Mouse (Mus musculus) ES-Bruce4 (cell line): Measurements from ENCODE around the gene Myh9. TPM values are rescaled to one million over a fixed set of nuclear protein-coding genes. Genes with fewer than 3 reads are reported as not detected.

Source experiments
- H3K27ac ChIP-seq: 2 replicates; pipeline ENCODE4 v1.5.1; 2012; ENCODE audit warnings: low read length, inconsistent platforms; ENCODE audit not compliant: insufficient read depth
- H3K27me3 ChIP-seq: 2 replicates; pipeline ENCODE4 v1.6.1; 2012; ENCODE audit warnings: mild to moderate bottlenecking, low read length, inconsistent platforms; ENCODE audit not compliant: control insufficient read depth, poor library complexity, insufficient read depth, severe bottlenecking
- H3K36me3 ChIP-seq: 2 replicates; pipeline ENCODE4 v1.6.1; 2012; ENCODE audit warnings: inconsistent platforms, mild to moderate bottlenecking, low read length, moderate library complexity; ENCODE audit not compliant: control insufficient read depth, poor library complexity, insufficient read depth, severe bottlenecking
- H3K4me1 ChIP-seq: one replicate; pipeline ENCODE4 v1.8.1; 2011; ENCODE audit warnings: low read length; ENCODE audit not compliant: control insufficient read depth, insufficient read depth
- H3K4me3 ChIP-seq: 2 replicates; pipeline ENCODE4 v1.5.1; 2011; ENCODE audit warnings: low read depth, mild to moderate bottlenecking, low read length
- H3K9ac ChIP-seq: 2 replicates; pipeline ENCODE4 v1.6.1; 2012; ENCODE audit warnings: low read depth, mild to moderate bottlenecking, inconsistent platforms; ENCODE audit not compliant: poor library complexity, severe bottlenecking
- H3K9me3 ChIP-seq: replicated peaks from 2 replicates; pipeline ENCODE4 v1.6.1; 2012; ENCODE audit warnings: mild to moderate bottlenecking, low read length, inconsistent platforms; ENCODE audit not compliant: control insufficient read depth, poor library complexity, insufficient read depth, severe bottlenecking
- CTCF ChIP-seq: IDR thresholded peaks from one replicate; pipeline ENCODE4 v1.8.1; 2011; ENCODE audit warnings: low read depth, low read length
- EP300 ChIP-seq: IDR thresholded peaks from 2 replicates; pipeline ENCODE4 v1.6.1; 2011; ENCODE audit warnings: low read depth, low read length; ENCODE audit not compliant: insufficient read depth
- POLR2A ChIP-seq: IDR thresholded peaks from one replicate; pipeline ENCODE4 v1.8.1; 2011; ENCODE audit warnings: low read length; ENCODE audit not compliant: insufficient read depth
- polyA plus RNA-seq: library from polyadenylated mRNA; stranded (reverse); fragments of >200 nt; gene quantifications from 2 replicates; pipeline ENCODE4 v1.2.4, GENCODE M21; 2011; ENCODE audit warnings: low read depth; ENCODE audit not compliant: missing spikeins, insufficient read depth, insufficient read length

The Myh9 gene
- 584 and 601 TPM in 2 replicates for polyA plus RNA-seq

DNA sequence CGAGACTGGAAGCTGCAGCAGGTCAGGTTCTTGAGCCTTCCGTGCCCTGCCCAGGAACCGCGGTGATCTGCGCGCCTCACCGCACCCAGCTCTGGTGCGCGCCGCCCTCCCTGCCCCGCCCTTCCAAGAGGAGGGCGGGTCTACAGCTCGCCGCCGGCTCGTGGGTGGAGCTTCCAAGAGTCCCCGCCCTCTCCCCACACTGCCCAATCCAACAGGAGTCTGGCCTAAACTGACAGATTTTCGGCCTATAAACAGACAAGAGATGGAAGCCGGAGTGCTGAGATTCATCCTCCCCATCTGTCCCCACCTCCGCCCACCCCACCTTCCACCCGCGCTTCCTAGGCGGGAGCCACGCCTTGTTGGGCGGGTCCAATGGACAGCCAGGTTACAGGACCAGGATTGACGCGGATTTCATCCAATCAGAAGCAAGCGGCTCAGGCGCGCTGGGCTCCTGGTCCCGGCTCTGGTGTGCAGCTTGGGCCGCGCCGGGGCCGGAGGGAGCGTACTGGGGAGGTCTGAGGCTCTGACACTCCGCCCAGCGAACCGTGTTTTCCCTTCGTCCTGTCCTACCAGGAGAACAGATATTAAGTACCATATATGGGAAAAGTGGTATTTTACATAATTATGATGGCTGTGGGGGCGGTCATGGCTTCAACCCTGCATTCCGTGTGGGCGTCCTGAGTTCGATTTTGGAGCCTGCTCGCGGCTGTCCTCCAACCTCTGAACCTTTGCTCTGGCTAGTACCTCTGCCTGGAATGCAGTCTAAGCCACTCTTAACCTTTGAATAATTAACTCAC, at the start of gene Myh9:
Gene Myh9 (minus strand): TSS at position 129 of the 797 bp plus-strand sequence.
- Histone ChIP-seq H3K36me3 (no peaks in the 10 kb centered on the region), H3K9me3 (no peaks in the 10 kb centered on the region), H3K4me3 (peak within 1 kb of the TSS; percentile 92), H3K27ac (peak within 1 kb of the TSS; percentile 55), H3K27me3 (no peaks in the 10 kb centered on the region), H3K4me1 (peaks cover 8% of the 10 kb centered on the region), H3K9ac (peak within 1 kb of the TSS; percentile 95)
- TF ChIP-seq POLR2A (peak; percentile 84), EP300 (peak; percentile 58; the same call in 1 of the 2 replicates), CTCF (no peak)

DNA sequence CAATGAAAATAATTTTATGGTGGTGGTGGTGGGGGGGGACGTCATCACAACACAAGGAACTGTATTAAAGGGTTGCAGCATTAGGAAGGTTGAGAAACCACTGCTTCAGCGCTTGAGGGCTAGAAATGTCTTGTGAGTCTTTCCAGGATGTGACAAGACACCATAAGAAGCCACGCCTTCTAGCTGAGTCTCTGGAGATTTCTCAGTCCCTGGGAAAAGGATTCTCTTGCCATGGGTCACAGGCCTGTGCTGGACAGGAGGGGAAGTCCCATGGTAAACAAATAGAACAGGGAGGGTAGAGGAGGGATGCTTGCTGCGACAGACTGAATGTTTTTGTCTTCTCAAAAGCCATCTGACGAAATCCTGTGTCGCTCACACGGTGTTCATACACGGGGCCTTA, 49.8 kb upstream of the Myh9 start:
- no peak overlapping the region for H3K9ac ChIP-seq
- H3K27ac ChIP-seq: no peak overlapping the region
- H3K36me3 ChIP-seq: no peaks in the 10 kb centered on the region
- no peaks in the 10 kb centered on the region for H3K27me3 ChIP-seq
- H3K9me3 ChIP-seq: no peaks in the 10 kb centered on the region
- TF ChIP-seq CTCF (no peak), EP300 (no peak)
- H3K4me1 ChIP-seq: peaks cover 8% of the 10 kb centered on the region
- no peak overlapping the region for H3K4me3 ChIP-seq

DNA sequence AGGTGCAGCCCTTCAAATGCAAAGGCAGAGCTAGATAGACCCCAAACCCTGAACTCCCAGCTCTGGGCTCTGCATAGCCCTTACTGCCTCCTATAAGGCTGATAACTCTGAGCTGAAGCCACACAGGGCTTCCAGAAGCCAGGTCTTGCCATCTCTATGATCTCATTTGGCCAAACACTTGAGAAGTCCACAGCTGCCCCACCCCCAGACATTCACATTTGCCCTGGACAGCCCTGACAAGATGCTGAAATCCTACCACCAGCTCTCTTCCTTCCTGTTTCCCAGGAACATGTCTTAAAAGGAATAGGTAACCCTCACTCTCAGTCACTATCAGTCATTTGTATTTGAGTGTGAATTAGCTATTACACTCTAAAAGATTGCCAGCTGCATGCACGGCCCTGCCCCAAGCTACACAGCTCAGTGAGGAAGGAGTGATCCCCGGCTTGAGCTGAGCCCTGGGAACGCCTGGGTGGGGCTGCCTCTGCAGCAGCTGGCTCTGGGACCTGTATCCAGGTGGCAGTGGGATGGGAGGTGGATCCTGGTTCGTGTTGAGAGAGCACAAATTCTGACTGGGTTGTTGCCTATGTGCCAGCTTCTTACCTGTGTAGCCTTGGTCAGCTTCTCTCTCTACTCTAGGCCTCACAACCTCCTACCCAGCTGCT, 47.9 kb upstream of the Myh9 start:
- peaks cover 8% of the 10 kb centered on the region for H3K4me1 ChIP-seq
- H3K27me3 ChIP-seq: no peaks in the 10 kb centered on the region
- no peak overlapping the region for H3K4me3 ChIP-seq
- no peaks in the 10 kb centered on the region for H3K9me3 ChIP-seq
- H3K27ac ChIP-seq: peak overlapping the region; percentile 24; the same call in 1 of the 2 replicates
- H3K9ac ChIP-seq: no peak overlapping the region
- H3K36me3 ChIP-seq: no peaks in the 10 kb centered on the region
- TF ChIP-seq CTCF: no peak
- TF ChIP-seq POLR2A: no peak
- no peak for TF ChIP-seq EP300

DNA sequence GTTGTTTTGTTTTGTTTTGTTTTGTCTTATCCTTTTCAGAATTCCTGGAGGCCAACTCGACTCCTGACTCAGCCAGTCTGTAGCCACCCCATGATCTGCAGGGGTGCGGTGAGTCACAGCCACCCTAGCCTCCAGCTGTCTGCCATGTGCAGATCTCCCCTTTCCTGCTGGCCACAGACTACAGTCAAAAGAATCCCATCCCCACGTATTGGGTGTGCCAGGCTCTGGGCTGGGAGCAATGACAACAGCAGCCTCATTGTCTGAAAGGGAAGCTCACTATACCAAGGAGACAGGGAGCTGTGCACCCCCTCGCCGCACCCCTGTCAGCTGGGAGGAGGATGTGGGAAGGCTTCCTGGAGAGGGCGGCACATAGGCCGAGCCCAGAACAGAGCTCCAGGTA, 46.3 kb upstream of the Myh9 start:
- Histone ChIP-seq H3K4me1 (peaks cover 9% of the 10 kb centered on the region), H3K27ac (peak overlapping the region; percentile 52), H3K36me3 (no peaks in the 10 kb centered on the region), H3K4me3 (no peak overlapping the region), H3K27me3 (no peaks in the 10 kb centered on the region), H3K9me3 (no peaks in the 10 kb centered on the region), H3K9ac (no peak overlapping the region)
- peak; percentile 95 for TF ChIP-seq EP300
- no peak for TF ChIP-seq POLR2A

DNA sequence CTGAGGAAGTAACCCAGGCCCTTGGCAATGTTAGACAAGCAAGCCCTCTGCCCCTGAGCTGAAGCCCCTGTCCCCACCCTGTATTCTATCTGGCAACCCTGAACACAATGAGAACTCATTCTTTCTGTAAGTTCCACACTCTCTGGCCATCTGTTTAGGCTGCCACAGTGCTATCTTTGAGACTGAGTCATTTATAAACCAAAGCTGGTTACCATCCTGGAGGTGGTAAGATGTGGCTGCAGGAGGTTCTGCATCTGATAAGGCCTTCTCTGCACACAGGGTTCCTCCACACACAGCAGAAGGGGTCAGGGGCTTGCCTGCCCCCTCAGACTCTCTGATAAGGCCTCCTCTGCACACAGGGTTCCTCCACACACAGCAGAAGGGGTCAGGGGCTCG, 45.1 kb upstream of the Myh9 start:
- peak overlapping the region; percentile 76 for H3K27ac ChIP-seq
- no peak for TF ChIP-seq CTCF
- no peak for TF ChIP-seq EP300
- no peak for TF ChIP-seq POLR2A
- no peak overlapping the region for H3K4me3 ChIP-seq
- H3K9me3 ChIP-seq: no peaks in the 10 kb centered on the region
- no peaks in the 10 kb centered on the region for H3K36me3 ChIP-seq
- peaks cover 13% of the 10 kb centered on the region for H3K4me1 ChIP-seq
- no peaks in the 10 kb centered on the region for H3K27me3 ChIP-seq
- no peak overlapping the region for H3K9ac ChIP-seq

DNA sequence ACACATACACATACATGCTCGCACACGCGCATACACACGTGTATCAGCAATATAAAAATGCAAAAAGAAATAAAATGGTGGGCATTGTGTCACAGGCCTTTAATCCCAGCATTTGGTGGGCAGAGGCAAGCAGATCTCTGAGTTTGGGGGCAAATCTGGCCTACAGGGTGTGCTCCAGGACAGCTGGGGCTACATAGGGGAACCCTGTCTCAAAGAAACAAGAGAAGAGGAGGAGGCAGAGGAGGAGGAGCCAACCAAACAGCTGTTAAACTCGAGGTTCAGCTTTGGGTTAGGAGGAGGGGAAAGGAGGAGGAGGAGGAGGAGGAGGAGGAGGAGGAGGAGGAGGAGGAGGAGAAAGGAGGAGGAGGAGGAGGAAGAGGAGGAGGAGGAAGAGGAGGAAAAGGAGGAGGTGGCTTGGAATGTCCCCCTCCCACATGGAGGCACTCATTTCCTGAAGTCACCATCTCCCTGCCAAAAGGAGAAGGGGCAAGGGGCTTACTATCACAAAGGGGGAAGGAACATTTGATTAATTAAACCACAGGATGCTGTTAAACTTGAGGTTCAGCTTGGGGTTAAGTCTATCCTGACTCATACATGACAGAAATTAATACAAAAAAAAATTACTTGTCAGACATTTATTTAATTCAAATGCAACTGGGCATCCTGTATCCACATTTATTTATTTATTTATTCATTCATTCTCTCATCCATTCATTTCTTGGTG, 44.6 kb upstream of the Myh9 start:
- Histone ChIP-seq H3K27ac (peak overlapping the region; percentile 76), H3K4me3 (no peak overlapping the region), H3K9me3 (no peaks in the 10 kb centered on the region), H3K9ac (no peak overlapping the region), H3K4me1 (peaks cover 15% of the 10 kb centered on the region), H3K27me3 (no peaks in the 10 kb centered on the region), H3K36me3 (no peaks in the 10 kb centered on the region)
- no peak for TF ChIP-seq POLR2A
- TF ChIP-seq CTCF: no peak
- no peak for TF ChIP-seq EP300
